Mouse (Mus musculus): ENCODE measurements around the gene Dusp15.

Gene Dusp15

DNA sequence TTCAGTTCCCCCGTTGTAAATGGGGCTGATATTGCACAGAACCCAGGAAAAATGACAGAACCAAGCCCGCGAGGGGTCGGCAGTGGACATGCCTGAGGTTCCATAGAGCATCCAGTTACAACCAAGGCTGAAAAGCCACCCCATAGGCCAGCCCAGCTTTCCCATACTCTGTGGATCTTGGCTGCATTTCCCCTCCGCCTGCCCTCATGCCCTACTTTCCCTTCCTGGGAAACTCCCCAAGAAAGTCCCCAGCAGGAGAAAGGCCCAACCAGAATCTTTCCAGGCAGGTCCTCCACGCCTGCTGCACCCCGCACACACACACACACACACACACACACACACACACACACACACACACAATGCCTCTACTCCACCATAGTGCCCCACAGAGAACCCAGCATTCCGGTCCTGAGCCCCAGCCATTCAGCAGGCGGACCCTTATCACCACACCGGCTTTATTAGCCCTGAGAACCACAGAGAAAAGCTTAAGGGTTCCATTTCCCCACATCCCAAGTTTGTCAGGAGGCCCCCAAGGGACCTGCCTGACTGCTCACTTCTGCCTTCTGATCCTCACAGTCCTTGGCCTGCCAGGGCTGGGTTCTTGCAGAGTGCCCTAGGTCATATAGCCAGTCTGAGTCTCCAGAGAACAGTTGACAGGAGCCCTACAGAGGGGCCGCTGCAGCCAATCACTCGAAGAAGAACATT is 19.9 kb downstream of the Dusp15 start:
- DNase-seq (ENCODE audit: low read depth, low spot score): no peak

DNA sequence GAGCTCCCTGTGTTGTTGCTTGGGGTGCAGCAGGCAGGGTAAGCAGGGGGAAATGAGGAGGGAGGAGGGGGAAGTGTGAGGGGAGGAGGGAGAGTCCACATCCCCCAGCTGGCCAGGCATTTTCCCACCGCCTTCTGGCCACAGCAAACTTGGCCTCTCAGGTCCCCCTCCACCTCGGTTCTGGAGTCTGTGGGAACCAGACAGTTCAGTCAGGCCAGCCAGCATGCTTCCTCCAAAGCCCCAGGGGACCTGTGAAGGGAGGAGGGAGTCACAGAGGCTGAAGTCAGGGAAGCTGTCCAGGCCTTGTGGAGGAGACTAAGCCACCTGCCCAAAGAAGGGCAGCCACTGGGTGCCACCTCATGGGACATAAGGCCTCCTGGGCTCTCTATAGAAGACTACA is 21.2 kb downstream of the Dusp15 start:
- no peak for DNase-seq (ENCODE audit: low read depth, low spot score)

GRCm38 (mm10) chr2:152928988-152929370 is 22.5 kb downstream of the Dusp15 start:
- no peak for DNase-seq (ENCODE audit: low read depth, low spot score)

DNA sequence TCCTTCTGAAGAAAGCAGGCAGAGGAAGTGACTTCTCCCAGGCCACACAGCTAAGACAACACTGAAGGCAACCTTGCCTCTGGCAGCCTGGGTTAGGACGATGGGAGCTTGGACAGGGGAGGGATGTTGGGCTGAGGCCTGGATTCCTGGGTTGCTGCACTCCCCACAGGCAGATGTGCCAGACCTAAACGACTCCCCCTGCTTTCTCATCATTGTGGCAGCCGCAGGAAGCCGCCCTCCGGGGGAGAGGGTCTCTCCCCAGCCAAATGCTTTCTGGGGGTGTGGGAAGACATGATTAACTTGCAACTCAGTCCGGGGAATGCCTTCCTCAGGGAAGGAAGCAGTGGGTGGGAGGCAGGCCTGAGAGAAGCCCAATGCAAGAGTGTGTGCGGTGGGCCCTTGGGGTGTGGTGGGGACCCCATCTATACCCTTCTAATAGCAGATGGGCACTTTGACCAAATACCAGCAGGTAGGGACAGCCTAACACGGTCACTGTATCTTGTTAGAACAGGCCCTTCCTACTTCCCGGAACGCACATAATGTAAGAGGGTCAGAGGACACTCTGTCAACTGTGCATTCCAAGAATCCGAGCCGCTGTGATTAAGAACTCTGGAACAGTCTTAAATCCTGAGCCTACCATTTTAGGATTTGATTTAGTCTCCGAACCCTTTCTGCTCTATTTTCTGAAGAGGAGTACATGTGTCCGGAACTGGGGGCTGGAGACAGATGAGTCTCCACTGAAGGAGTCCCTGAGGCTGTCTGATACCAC is 23.1 kb downstream of the Dusp15 start:
- DNase-seq (ENCODE audit: low read depth, low spot score): no peak

DNA sequence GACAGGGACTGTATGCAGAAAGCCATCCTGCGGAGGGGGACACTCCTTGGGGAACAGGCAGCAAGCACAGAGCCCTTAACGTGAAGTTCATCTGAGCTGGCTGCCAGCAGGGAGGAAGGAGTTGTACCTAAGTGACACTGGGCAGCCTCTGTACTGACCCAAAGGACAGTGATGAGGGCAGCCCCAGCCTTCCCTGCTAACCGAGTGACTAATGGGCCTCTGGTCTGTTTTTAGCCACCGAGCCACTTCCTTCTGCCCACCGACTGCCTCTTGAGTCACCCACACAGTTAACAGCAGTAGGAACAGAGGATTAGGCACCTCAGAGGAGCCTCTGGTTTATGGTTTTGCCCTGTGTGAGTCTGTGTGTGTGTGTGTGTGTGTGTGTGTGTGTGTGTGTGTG is 24.1 kb downstream of the Dusp15 start:
- DNase-seq (ENCODE audit: low read depth, low spot score): no peak

GRCm38 (mm10) chr2:152926896-152927295 is 24.6 kb downstream of the Dusp15 start:
- DNase-seq (ENCODE audit: low read depth, low spot score): no peak

DNA sequence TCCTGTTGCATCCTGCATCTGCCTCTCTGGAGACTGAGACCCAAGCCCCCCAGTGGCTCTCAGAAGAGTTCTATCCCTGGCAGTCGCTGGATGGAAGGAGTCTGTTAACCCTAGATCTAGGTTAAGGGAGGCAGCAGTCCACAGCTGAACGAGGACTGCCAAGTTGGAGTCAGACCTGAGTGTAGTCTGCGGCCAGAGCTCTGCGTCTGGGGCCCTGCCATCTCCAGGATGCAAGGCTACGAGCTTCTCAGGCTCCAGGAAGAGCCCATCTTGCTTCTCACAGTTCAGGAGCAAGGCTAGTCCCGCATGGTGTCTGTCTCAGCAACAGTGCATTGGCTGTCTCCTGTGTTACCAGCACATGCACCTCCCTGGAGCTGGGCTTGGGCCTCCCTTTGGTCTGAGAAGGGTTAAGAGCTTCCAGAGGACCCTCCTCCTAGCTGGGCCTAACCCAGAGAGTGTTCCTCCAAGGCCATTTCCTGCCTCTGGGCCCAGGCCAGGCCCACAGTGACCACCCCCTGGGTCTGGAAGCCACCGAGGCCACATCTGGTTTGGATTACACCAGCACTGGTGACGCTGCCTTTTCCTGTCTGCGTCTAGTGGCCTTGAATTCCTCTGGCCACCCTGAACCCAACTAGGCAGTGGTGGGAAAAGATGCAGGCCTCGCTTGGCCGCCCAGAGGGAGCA is 26.2 kb downstream of the Dusp15 start:
- DNase-seq (ENCODE audit: low read depth, low spot score): no peak

GRCm38 (mm10) chr2:152924543-152924942 is 27.0 kb downstream of the Dusp15 start:
- no peak for DNase-seq (ENCODE audit: low read depth, low spot score)

DNA sequence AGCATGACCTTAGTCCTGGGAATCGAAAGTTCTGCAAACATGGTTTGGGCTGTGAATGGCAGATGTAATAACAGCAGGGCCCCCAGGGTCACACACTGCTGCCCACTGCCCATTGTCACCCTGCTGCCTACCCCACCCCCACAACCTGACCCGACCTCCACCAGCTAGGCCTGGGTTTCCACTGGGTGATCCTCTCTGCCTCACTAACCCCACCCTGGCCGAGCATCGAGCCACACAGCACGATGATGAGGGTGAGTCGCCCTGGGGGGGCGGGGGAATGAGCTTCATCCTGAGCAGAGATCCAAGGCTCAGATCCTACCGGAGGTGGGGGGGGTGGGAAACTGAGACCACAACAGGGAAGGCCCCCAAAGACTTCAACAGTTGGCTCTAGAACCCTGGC is 27.4 kb downstream of the Dusp15 start:
- DNase-seq (ENCODE audit: low read depth, low spot score): no peak

GRCm38 (mm10) chr2:152923621-152924020 is 27.9 kb downstream of the Dusp15 start:
- no peak for DNase-seq (ENCODE audit: low read depth, low spot score)

- DNase-seq (ENCODE audit: low read depth, low spot score): peak; percentile 41
Observed at GRCm38 (mm10) chr2:152922376-152922775, 29.1 kb downstream of the Dusp15 start.

GRCm38 (mm10) chr2:152917671-152918070 is 33.8 kb downstream of the Dusp15 start:
- DNase-seq (ENCODE audit: low read depth, low spot score): no peak

GRCm38 (mm10) chr2:152916111-152916510 is 35.4 kb downstream of the Dusp15 start:
- DNase-seq (ENCODE audit: low read depth, low spot score): no peak

- DNase-seq (ENCODE audit: low read depth, low spot score): no peak
Observed at GRCm38 (mm10) chr2:152915453-152915852, 36.0 kb downstream of the Dusp15 start.

GRCm38 (mm10) chr2:152914310-152915120 is 37.0 kb downstream of the Dusp15 start:
- peak; percentile 92 for DNase-seq (ENCODE audit: low read depth, low spot score)

DNA sequence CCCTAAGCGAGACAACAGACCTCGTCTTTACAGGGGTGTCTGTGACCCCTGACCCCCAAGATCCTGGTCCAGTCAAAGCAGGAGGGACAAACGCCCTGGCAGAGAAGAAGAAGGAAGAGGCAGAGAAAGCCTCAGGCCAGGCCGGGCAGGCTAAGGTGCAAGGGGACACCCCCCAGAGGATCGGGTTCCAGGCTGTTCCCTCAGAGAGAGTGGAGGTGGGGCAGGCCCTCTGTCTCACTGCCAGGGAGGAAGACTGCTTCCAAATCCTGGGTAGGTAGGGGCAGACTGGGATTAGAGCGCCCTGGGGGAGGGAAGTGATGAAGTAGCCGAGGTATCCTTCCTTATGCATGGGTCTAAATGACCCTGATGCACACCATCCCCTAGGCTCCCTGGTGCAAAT is 38.0 kb downstream of the Dusp15 start:
- DNase-seq (ENCODE audit: low read depth, low spot score): no peak

GRCm38 (mm10) chr2:152911432-152911831 is 40.1 kb downstream of the Dusp15 start:
- no peak for DNase-seq (ENCODE audit: low read depth, low spot score)

DNA sequence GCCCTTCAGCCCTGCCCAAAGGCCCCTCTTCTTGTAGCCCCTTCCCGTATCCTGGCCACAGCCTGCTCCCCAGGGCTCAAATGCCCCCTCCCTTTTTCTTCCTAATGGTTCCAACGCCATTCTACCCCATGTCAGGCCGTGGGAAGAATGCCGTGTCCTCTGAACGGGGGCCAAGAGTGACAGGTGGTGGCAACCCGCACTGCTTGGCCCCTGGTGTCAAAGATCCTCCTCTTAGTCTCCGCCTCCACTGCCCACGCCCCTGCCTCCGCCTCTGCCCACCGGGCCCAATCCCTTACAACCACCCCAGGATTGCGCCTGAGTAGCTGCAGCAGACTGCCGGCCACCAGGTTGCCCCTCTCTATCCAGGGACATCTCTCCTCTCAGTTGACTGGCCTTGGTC is 40.5 kb downstream of the Dusp15 start, which contains the start of gene Mylk2:
Mylk2 (plus strand) TSS at position 322 of the 400 bp plus-strand sequence.
- no peak for DNase-seq (ENCODE audit: low read depth, low spot score)

DNA sequence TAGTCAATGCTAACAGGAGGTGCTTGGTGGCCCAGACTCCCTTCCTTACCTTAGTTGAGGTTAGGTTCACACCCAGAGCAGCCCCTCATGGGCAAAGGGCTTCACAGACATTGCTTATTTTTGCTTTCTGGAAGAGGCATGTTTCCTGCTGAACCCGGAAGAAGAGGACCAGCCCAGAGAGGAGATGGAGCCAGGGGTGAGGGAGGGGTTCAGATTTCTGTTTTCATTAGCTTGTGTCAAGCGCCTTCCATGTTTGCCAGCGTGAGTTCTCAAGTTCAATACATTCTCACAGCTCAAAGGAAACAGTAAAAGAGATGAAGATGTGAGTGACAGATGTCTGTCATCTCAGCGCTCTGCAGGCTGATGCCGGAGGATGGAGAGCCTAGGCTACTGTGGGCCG is 41.6 kb downstream of the Dusp15 start:
- no peak for DNase-seq (ENCODE audit: low read depth, low spot score)

DNA sequence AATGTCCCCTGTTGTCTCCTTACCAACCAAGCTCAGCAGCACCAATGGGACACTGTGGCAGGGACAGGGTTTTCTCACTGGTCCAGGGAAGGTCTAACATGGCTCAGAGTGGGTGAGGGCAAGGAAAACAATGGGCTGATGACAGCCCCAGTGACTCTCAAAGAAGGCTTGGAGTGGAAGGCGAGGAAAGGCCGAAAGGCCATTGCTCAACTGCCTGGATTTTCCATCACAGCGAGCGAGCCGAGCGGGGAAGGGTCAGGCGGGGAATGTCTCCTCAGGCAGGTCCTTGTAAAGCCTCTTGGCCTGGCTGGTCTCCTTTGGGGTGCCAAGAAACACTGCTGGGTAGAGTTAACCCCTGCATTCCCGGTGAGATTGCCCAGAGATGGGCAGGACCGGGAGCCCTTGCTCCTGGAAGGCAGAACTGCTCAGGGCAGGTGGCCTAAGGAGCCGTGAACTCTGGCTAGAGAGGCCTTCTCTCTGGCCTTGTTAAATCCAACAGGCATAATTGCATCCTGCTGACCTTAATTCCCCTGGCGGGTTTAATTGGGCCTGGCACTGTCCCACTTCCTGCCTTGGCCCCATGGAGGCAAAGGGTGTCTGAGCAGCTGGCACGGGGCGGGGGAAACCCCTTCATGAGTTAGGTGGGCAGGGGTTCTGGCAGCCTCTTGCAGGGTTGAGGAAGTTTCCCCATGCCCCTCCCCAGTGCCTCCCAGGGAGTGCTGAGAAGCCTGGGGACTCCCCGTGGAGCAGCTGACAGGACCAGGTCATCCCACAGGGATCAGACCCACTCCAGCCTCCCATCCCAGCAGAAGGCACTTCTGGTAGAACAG is 44.2 kb downstream of the Dusp15 start:
- no peak for DNase-seq (ENCODE audit: low read depth, low spot score)
